Mouse (Mus musculus): Measurements from ENCODE around the gene Lpin1. TPM values are rescaled to one million over a fixed set of nuclear protein-coding genes. Genes with fewer than 3 reads are reported as not detected.

Lpin1 gene
- polyA plus RNA-seq, 1 experiment: 0.89 TPM

GRCm38 (mm10) chr12:16568936-16569650 is 41.7 kb downstream of the Lpin1 start:
- Histone ChIP-seq H3K27me3 (ENCODE audit: control insufficient read depth, insufficient read depth, insufficient read length) (no peaks in the 10 kb centered on the region), H3ac (ENCODE audit: control insufficient read depth, insufficient read length, low read depth) (no peak overlapping the region), H3K79me3 (ENCODE audit: low read depth) (no peaks in the 10 kb centered on the region), H3K36me3 (ENCODE audit: control insufficient read depth, insufficient read depth) (no peaks in the 10 kb centered on the region), H3K4me3 (ENCODE audit: insufficient read depth, poor library complexity, severe bottlenecking) (no peak overlapping the region), H3K79me2 (ENCODE audit: control insufficient read depth, insufficient read depth) (no peaks in the 10 kb centered on the region)
- TF ChIP-seq MYOG (IDR thresholded peaks at IDR 0.05; ENCODE audit: control insufficient read depth, extremely low read depth, insufficient read length) (no peak), USF1 (IDR thresholded peaks at IDR 0.05; ENCODE audit: low read depth) (no peak), CTCF (IDR thresholded peaks at IDR 0.05; ENCODE audit: control insufficient read depth, insufficient read depth, insufficient read length) (no peak), MAX (IDR thresholded peaks at IDR 0.05) (no peak), MYOD1 (IDR thresholded peaks at IDR 0.05; ENCODE audit: control insufficient read depth, insufficient read length, low read depth) (no peak), CEBPB (IDR thresholded peaks at IDR 0.05; ENCODE audit: low read depth) (no peak), FOSL1 (IDR thresholded peaks at IDR 0.05; ENCODE audit: insufficient read depth, low read length, poor library complexity, severe bottlenecking) (no peak)

GRCm38 (mm10) chr12:16568496-16568895 is 42.3 kb downstream of the Lpin1 start:
- Histone ChIP-seq H3K79me3 (ENCODE audit: low read depth) (no peaks in the 10 kb centered on the region), H3K27me3 (ENCODE audit: control insufficient read depth, insufficient read depth, insufficient read length) (no peaks in the 10 kb centered on the region), H3K4me3 (ENCODE audit: insufficient read depth, poor library complexity, severe bottlenecking) (no peak overlapping the region), H3ac (ENCODE audit: control insufficient read depth, insufficient read length, low read depth) (no peak overlapping the region), H3K36me3 (ENCODE audit: control insufficient read depth, insufficient read depth) (no peaks in the 10 kb centered on the region), H3K79me2 (ENCODE audit: control insufficient read depth, insufficient read depth) (no peaks in the 10 kb centered on the region)
- TF ChIP-seq CTCF (IDR thresholded peaks at IDR 0.05; ENCODE audit: control insufficient read depth, insufficient read depth, insufficient read length): peak; percentile 41
- TF ChIP-seq MYOG (IDR thresholded peaks at IDR 0.05; ENCODE audit: control insufficient read depth, extremely low read depth, insufficient read length): no peak

- Histone ChIP-seq H3K79me2 (ENCODE audit: control insufficient read depth, insufficient read depth) (no peaks in the 10 kb centered on the region), H3ac (ENCODE audit: control insufficient read depth, insufficient read length, low read depth) (no peak overlapping the region), H3K4me3 (ENCODE audit: insufficient read depth, poor library complexity, severe bottlenecking) (no peak overlapping the region), H3K27me3 (ENCODE audit: control insufficient read depth, insufficient read depth, insufficient read length) (no peaks in the 10 kb centered on the region), H3K36me3 (ENCODE audit: control insufficient read depth, insufficient read depth) (no peaks in the 10 kb centered on the region), H3K79me3 (ENCODE audit: low read depth) (no peaks in the 10 kb centered on the region)
- TF ChIP-seq CTCF (IDR thresholded peaks at IDR 0.05; ENCODE audit: control insufficient read depth, insufficient read depth, insufficient read length): no peak
- TF ChIP-seq USF1 (IDR thresholded peaks at IDR 0.05; ENCODE audit: low read depth): no peak
- no peak for TF ChIP-seq CEBPB (IDR thresholded peaks at IDR 0.05; ENCODE audit: low read depth)
- TF ChIP-seq FOSL1 (IDR thresholded peaks at IDR 0.05; ENCODE audit: insufficient read depth, low read length, poor library complexity, severe bottlenecking): no peak
- TF ChIP-seq MYOG (IDR thresholded peaks at IDR 0.05; ENCODE audit: control insufficient read depth, extremely low read depth, insufficient read length): no peak
- no peak for TF ChIP-seq MYOD1 (IDR thresholded peaks at IDR 0.05; ENCODE audit: control insufficient read depth, insufficient read length, low read depth)
- TF ChIP-seq MAX (IDR thresholded peaks at IDR 0.05): no peak
These were observed 42.7 kb downstream of the Lpin1 start for GRCm38 (mm10) chr12:16568090-16568489.

- no peaks in the 10 kb centered on the region for H3K36me3 ChIP-seq (ENCODE audit: control insufficient read depth, insufficient read depth)
- TF ChIP-seq USF1 (IDR thresholded peaks at IDR 0.05; ENCODE audit: low read depth) (no peak), MYOG (IDR thresholded peaks at IDR 0.05; ENCODE audit: control insufficient read depth, extremely low read depth, insufficient read length) (no peak), MYOD1 (IDR thresholded peaks at IDR 0.05; ENCODE audit: control insufficient read depth, insufficient read length, low read depth) (no peak), CTCF (IDR thresholded peaks at IDR 0.05; ENCODE audit: control insufficient read depth, insufficient read depth, insufficient read length) (no peak), FOSL1 (IDR thresholded peaks at IDR 0.05; ENCODE audit: insufficient read depth, low read length, poor library complexity, severe bottlenecking) (no peak), CEBPB (IDR thresholded peaks at IDR 0.05; ENCODE audit: low read depth) (no peak), MAX (IDR thresholded peaks at IDR 0.05) (no peak)
- H3K27me3 ChIP-seq (ENCODE audit: control insufficient read depth, insufficient read depth, insufficient read length): no peaks in the 10 kb centered on the region
- H3ac ChIP-seq (ENCODE audit: control insufficient read depth, insufficient read length, low read depth): no peak overlapping the region
- no peak overlapping the region for H3K4me3 ChIP-seq (ENCODE audit: insufficient read depth, poor library complexity, severe bottlenecking)
- no peaks in the 10 kb centered on the region for H3K79me2 ChIP-seq (ENCODE audit: control insufficient read depth, insufficient read depth)
- H3K79me3 ChIP-seq (ENCODE audit: low read depth): no peaks in the 10 kb centered on the region
These were observed 47.3 kb downstream of the Lpin1 start for GRCm38 (mm10) chr12:16563427-16563826.

- H3K4me3 ChIP-seq (ENCODE audit: insufficient read depth, poor library complexity, severe bottlenecking): no peak overlapping the region
- H3K27me3 ChIP-seq (ENCODE audit: control insufficient read depth, insufficient read depth, insufficient read length): no peaks in the 10 kb centered on the region
- H3ac ChIP-seq (ENCODE audit: control insufficient read depth, insufficient read length, low read depth): no peak overlapping the region
- H3K36me3 ChIP-seq (ENCODE audit: control insufficient read depth, insufficient read depth): no peaks in the 10 kb centered on the region
- TF ChIP-seq MYOG (IDR thresholded peaks at IDR 0.05; ENCODE audit: control insufficient read depth, extremely low read depth, insufficient read length): no peak
- no peak for TF ChIP-seq MAX (IDR thresholded peaks at IDR 0.05)
- TF ChIP-seq FOSL1 (IDR thresholded peaks at IDR 0.05; ENCODE audit: insufficient read depth, low read length, poor library complexity, severe bottlenecking): no peak
- no peak for TF ChIP-seq CEBPB (IDR thresholded peaks at IDR 0.05; ENCODE audit: low read depth)
- TF ChIP-seq USF1 (IDR thresholded peaks at IDR 0.05; ENCODE audit: low read depth): no peak
- TF ChIP-seq CTCF (IDR thresholded peaks at IDR 0.05; ENCODE audit: control insufficient read depth, insufficient read depth, insufficient read length): no peak
- TF ChIP-seq MYOD1 (IDR thresholded peaks at IDR 0.05; ENCODE audit: control insufficient read depth, insufficient read length, low read depth): no peak
- no peaks in the 10 kb centered on the region for H3K79me2 ChIP-seq (ENCODE audit: control insufficient read depth, insufficient read depth)
- H3K79me3 ChIP-seq (ENCODE audit: low read depth): no peaks in the 10 kb centered on the region
These were observed 48.1 kb downstream of the Lpin1 start for GRCm38 (mm10) chr12:16562647-16563046.

GRCm38 (mm10) chr12:16562181-16562580 is 48.6 kb downstream of the Lpin1 start:
- H3ac ChIP-seq (ENCODE audit: control insufficient read depth, insufficient read length, low read depth): no peak overlapping the region
- H3K79me3 ChIP-seq (ENCODE audit: low read depth): no peaks in the 10 kb centered on the region
- H3K36me3 ChIP-seq (ENCODE audit: control insufficient read depth, insufficient read depth): no peaks in the 10 kb centered on the region
- no peak overlapping the region for H3K4me3 ChIP-seq (ENCODE audit: insufficient read depth, poor library complexity, severe bottlenecking)
- H3K79me2 ChIP-seq (ENCODE audit: control insufficient read depth, insufficient read depth): no peaks in the 10 kb centered on the region
- TF ChIP-seq CEBPB (IDR thresholded peaks at IDR 0.05; ENCODE audit: low read depth) (no peak), MYOG (IDR thresholded peaks at IDR 0.05; ENCODE audit: control insufficient read depth, extremely low read depth, insufficient read length) (no peak)
- no peaks in the 10 kb centered on the region for H3K27me3 ChIP-seq (ENCODE audit: control insufficient read depth, insufficient read depth, insufficient read length)

All from C2C12 (cell line).